Mouse (Mus musculus) c-Kit-positive CD71-positive TER-119-negative erythroid progenitor cells, embryonic 14.5 days (primary cell): ENCODE data around the gene Phactr1.

ENCODE experiments used
- DNase-seq: peaks from one replicate; pipeline ENCODE4 v3.0.0-alpha.2; 2013; ENCODE audit warnings: low read depth

Gene Phactr1

DNA sequence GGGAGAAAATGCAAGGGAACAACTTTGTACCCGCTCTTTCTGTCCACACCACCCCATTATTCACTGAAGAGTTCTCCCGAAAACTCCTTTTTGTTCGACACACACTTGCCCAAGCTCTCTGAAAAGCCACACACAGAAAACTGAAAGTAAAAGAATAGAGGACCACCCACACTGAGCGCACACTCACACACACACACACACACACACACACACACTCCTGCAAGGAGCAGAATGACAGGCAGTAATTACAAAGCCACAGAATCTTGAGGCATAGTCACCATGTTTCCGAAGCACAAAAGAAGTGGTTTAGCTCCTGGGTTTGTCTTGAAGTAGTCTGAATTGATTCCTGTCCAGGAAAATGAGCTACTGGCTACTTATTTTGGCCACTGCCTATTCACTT is 296.5 kb downstream of the Phactr1 start:
- DNase-seq, result no peak

DNA sequence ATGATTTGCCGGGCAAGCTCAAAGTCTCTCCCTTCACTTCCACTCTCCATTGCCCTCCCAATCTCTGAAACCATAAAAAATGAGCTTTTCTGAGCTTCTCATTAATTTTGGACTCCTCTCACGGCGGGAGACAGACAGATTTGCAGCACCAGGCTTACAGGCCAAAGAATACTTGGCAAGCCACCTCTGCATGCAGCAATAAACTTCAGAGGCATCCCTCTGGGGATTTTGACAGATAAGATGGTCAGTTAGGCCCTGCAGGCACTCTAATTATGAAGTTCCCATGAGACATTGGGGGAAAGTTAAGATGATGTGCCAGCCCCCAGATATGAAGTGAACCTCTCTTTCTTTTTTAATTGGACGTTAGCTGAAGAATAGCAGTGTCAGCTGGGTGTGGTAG is 300.2 kb downstream of the Phactr1 start:
- no peak for DNase-seq

DNA sequence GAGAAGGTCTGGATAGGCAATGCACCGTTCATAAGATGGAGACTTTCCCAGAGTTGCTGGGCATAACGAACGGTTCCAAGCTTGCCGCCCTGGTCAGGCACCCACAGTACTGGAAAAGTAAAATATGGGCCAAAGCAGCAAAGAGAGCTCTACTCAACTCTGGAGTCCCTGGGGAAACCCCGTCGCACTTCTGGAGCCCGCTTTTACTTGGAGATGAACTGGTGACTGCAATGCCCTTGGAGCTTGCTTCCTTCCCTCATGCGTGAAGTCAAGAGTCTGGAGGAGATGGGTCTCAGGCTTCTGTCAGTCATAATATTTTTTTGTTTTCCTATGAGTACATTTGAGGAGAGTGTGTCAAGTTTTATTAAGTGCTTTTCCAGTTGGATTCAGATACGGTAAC is 302.2 kb downstream of the Phactr1 start:
- DNase-seq, result no peak

DNA sequence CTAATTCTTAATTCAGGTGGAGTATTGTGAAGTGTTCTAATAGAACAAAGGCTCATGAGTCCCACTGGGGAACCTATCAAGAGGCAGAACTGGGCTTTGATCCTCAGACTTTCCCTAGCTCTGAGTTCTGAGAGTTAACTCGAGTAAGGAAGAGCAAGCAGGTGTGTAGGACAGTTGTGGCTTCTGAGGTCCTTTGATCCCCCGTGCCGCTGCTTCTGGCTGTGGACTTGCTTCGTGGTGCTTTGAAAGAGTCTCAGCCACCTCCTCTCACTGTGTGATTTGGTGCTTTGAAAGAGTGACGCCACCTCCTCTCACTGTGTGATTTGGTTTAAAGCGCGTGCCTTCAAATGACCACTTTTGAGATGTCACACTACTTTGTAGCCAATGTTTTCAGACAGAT is 305.4 kb downstream of the Phactr1 start:
- DNase-seq, result no peak

DNA sequence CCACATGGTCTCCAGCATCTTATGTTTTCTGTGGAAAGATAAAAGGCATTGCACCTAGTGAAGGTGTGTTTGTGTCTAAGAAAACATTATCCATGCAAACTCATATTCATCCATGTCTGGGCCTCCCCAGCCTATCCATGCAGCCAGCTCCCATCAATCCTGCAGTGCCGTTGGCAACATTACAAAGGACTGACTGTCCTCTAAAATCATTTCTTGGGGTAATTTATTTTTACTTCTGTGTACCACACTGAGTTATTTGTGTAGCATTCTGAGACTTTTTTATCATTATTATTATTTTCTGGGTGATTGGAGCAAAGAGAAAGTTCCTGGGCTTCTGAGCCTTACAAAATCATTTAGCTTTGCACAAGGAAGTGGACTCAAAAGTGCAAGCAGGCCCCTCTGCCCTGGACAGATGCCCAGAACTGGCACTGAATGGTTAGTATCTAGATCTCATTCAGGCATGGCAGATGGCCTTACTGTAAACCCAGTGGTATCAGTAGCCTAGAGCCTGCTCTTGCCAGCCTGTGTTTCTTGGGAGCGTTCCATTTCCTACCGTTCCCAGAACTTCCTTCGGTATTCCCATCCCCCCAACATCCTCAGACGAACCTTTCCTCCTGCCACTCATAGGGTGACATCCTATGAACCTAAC is 307.6 kb downstream of the Phactr1 start:
- no peak for DNase-seq

DNA sequence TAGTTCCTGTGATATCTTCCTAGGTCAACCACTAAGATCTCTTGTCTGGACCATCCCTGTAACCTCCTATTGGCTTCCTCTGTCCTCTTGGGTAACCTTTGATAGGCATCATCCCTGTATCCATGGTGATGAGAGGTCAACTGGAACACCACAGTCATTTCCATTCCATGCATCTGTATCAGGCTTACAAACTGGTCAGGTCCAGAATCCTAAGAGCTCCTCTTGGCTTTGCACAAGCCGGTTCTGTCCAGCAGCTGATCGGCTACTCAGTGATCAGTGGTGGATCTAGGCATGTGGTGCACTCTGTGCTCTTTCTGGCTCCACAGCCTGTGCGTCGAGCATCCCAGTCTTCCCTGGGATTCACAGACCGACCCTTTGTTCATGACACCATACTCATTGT is 309.1 kb downstream of the Phactr1 start:
- no peak for DNase-seq

DNA sequence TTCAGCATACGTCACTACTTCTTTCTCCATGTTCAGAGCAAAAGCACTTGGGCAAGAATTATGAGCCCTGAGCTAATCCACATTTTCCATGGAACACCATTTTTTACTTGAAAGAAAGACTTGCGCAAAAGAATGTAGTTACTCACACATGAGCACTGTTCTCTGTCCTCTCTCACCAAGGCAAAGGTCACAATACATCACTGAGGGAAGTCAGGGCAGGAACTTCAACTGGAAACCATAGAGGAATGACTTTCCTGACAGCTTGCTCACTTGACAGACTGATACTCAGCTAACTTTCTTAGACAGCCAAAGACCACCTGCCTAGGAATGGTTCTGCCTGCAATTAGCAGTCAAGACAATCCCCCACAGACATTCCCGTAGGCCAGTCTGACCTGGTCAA is 309.6 kb downstream of the Phactr1 start:
- no peak for DNase-seq

DNA sequence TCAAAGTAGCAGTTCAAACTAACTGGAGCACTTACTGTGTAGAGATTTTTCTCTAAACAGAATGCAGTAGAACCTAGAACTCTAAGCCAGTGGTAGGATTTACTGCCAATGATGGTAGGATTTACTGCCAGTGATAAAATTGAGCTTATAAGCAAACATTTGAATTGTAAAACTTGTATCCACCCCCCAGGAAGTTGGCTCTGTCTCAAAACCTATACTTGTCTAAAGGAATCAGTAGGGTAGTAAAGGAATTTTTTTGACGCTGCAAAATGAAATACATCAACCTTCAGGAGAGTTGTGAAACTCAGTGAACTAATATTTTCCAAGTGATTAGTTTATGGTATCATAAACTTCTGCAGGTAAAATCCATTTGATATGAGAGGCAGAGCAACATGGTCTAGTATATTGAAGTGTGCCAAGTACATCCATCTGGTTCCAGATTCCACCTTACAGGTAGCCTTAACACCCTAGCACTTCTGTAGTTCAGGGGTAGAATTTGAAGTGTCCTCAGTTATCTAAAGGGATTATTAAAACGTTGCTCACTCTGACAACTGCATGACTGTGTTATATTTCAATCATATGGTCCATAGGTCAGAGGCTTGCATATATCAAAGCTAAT is 310.2 kb downstream of the Phactr1 start:
- no peak for DNase-seq

DNA sequence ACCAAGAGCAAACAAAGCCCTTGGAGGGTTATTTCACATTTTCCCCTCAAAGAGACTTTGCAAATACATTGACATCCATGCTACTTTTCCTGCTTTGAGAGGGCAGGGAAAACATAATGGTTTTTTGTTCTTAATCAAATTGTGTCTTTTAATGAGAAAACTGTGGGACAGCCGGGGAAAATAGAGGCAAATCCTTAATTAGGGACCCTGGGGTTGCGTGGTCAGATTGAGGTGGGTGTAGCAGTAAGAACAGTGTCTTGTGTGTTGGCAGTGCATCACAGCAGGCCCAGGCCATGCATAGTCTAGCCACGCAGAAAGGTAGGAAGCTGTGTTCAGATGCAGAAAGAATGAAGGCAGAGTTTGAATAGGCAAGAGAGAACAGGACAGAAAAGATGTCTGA is 310.7 kb downstream of the Phactr1 start:
- DNase-seq, result no peak

DNA sequence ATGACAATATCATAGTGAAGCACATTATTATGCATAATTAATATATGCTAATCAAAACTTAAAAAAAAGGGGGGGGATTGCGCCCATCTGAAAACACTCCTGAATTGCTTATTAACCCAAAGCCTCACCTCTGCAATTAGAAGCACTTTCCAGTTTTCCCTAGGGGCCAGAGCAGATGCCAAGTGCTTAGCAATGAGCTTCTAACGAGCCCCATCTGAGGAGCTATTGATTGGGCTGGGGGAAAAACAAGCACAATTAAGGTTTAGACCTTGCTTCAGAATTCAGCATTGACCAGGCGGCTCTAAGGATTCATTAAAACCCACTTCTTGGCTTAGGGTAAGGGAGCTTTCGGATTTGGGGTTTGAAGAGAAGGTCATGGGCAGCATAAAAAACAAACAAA is 311.9 kb downstream of the Phactr1 start:
- no peak for DNase-seq

DNA sequence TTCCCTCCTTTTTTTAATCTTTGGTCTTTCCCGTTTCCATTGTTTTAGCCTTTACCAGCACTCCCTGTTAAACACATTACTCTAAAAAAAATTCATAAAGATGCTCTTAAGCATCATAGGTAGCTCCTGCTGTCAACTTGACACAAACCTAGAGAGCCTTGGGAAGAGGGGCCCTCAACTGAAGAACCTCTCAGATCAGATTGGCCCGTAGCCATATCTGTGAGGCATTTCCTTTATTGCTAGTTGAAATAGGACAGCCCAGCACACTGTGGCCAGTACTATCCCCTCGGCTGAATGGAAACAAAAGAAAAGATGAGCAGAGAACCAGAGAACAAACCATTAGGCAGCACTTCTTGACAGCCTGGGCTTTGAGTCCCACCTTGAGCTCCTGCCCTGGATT is 313.9 kb downstream of the Phactr1 start:
- no peak for DNase-seq

DNA sequence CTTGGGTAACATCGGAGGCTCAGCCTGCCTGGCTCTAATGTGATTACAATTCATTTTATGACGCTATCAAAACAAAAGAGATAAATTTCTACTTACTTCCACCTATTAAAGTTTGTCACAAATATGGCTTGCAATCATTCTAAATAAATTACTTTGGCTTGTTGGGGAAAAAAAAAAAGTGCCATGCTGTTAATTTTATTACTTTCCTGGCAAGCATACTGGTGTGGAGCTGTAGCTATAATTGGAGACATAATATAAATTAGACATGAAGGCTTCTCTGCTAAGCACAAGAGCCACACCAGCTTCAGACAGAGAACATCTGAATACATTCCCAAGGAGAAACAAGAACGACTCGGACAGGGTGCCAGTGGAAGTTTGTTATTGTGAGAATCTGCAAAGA is 315.8 kb downstream of the Phactr1 start:
- no peak for DNase-seq

DNA sequence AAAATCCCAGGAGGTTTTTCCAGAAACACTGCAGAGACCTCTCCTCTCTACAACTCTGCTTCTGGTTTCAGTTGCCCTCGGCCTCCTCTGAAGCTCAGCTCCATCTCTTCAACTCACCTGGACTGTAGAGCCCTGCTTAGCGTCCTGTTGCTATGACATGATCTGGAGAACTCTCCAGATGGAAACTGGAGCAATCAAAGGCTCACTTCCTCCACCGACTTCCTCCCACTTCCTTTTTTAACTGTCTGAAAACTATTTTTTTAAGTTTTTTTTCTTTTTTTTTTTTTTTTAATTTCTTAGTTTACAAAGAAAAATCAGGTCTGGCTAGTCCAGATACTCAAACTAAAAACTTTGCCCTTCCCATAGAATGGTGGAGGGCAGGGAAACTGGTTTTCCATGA is 318.9 kb downstream of the Phactr1 start:
- no peak for DNase-seq

DNA sequence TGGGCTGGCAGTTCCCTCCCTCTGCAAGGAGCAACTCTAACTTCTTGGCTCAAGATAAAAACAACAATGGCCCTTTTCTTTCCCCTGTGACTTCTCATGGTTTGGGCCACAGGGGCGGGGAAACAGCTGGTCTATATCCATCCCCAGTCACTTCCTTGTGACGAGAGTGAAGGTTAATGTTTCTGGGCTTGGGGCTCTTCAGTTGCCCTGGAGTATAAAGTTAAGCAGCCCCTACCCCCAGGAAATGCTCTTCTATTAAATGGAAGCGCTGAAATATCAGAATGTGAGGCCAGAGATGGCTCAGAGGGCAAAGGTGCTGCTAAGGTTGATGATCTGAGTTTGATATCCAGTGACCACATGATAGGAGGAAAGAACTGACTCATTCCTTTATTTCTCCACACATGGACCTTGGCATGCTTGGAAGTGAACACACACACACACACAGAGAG is 324.7 kb downstream of the Phactr1 start:
- DNase-seq, result no peak

DNA sequence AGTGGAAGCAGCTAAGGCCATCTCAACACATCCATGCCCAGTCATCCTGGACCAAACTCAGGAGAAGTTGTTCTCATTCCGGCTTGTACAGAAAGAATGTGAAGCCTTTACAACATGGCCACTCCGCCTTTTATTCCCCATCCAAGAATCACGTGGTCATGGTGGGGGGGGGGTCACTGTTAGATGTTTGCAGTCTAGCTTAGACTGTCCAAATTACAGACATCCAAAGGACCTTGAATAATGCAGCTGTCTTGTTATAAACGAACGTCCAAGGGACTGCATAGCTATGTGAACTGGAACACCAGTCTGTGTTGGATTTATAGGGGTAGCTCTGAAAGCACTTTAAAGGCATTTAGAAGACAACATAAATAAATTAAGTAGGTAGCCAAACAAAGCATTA is 328.0 kb downstream of the Phactr1 start:
- no peak for DNase-seq

DNA sequence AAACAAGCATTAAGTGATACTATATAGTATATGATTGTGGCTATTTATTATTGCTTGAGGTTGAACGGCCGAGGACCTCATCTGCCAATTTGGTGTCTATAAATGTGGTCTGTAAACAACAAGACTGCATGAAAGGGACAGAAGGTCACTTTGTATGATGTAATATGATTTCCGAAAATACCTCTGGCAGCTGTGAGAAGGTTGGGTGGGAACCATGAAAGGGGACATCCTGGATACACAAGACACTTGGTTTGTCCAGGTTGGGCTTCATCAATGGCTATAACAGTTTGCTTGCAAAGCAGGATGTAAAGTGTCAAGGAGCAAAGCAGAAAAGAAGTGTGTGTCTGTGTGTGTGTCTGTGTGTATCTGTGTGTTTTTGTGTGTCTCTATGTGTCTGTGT is 329.2 kb downstream of the Phactr1 start:
- DNase-seq, result no peak

DNA sequence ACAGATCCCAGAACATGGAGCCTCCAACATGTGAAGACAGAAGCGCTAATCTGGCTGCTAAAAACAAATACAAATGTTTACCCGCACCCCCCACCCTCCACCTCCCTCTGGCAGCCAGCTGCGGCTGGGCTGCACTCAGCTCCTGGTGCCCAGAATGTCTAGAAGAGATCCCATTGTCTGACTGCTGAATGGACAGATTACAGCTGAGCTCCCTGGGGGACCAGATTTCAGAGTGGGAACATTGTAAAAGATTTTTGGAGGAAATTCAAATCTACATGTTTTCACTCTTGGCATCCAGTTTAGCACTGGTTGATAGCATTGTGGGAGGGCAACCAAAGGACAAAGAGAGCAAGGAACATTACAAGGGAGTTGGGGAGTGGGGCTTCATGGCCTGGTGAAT is 331.1 kb downstream of the Phactr1 start:
- DNase-seq, result no peak

DNA sequence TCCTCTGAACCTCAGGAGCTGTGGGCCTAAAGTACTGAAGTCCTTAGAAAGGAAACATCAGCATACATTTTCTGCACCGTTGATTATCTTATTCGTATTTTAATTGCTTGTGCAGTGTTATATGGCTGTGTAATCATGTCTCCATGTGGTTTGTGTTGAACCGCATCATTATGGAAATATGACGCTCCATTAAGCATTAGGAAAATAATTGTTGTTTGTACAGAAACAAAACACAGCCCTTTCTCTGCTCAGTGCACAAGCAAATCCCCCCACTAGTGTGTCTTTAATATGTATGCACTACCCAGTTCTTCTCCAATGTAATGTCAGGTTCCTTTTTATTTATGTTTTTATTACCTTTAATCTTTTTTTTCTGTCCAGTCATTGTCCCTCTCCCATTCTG is 333.6 kb downstream of the Phactr1 start:
- DNase-seq, result no peak

DNA sequence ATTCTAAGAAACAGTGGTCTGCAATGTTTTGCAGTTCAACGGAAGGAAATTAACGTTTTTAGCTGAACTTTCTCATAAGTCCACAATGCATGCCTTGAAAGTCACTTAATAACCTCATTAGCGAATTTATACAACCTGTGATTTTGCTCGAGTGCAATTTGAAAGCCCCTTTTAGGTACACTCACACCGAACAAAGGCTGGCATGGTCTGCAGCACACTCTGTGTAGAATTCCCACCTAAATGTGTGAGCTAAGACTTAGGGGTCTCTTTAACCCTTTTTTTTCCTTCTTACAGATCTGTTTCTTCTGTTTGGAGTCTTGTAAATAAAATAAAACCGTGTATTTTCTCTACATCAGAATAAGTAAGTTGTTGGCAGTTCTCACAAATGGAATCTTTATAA is 335.3 kb downstream of the Phactr1 start:
- no peak for DNase-seq

DNA sequence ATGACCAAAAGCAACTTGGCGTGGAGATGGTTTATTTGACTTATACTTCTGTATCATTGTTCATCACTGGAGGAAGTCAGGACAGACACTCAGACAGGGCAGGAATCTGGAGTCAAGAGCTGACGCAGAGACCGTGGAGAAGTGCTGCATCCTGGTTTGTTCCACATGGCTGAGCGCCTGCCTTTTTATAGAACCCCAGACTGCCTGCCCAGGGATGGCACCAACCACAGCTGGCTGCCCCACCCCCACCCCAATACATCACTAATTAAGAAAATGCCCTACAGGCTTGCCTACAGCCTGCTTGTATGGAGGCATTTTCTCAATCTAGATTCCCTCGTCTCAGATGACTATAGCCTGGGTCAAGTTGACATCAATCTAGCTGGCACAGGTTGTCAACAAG is 338.4 kb downstream of the Phactr1 start:
- DNase-seq, result no peak

DNA sequence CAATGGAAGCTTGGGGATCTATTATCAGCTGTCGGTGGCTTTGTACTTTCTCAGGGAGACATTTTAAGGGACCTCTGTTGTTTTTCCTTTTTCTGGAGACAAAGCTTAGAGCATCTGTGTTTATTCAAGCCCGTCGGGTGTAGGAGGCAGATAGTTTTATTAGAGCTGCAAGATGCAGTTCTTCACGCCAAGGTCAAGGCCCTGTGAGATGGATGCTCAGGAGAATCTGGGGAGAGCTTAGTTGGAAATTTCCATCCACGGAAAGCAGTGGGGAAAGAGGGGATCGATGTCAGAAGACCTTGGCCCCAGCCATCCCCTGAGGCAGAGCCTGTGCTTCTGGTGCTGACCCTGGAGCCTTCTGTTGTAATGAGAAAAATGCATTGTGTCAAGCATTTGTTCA is 340.6 kb downstream of the Phactr1 start:
- DNase-seq, result no peak

DNA sequence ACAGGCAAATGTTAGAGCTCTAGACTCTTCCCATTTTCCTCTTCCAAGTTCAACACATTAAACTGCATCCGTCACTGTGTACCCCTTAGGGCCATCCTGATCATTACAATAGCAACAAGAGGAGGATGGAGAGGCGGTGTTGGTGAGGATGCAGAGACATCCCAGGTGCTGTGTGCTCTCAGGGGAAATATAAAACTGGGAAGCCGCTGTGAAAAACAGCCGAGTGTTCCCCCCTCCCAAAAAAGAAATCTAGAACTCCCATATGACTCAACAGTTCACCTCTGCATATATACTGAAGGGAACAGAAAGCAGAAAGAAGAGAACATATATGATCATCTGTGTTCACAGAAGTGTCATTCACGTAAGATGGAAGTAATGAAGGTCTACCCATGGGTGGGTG is 342.6 kb downstream of the Phactr1 start:
- no peak for DNase-seq

DNA sequence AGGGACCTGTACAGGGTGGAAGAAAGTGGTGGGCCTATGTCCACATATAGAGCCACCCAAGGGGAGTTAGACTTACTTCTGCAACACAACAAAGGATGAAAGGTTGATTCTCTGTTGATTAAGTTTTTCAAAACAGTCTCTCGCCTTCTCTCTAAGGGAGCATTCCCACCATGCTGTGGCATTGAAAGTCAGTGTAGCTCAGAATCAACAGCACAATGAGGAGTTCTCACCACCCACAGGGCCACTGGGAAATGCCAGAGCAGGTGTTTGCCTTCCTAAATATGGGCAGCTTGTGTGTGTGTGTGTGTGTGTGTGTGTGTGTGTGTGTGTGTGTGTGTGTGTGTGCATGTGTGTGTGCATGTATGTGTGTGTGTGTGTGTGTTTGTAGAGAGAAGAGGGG is 347.1 kb downstream of the Phactr1 start:
- DNase-seq, result no peak

DNA sequence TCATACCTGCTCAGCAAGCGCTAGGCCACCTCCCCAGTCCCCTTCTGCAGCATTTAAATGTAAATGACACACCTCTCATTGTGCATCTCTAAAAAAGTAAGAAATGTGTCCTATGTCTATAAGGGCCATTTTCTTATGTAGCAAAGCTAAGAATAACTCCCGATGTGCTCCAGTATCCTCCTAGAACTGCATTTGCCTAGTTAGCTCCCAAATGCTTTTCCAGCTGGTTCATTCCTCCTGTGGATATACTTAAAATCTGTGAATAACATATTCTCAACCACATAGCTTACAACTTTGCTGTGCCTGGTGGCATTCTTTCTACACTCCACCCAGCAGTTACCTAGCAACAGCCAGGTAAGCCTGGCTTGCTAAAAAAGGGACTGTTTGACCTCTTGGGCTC is 349.8 kb downstream of the Phactr1 start:
- DNase-seq, result no peak
